Mouse (Mus musculus) myocyte (in vitro differentiated cells): Measurements from ENCODE around the gene Dhx15.

Source experiments
- CEBPB ChIP-seq: IDR thresholded peaks from 2 replicates; pipeline ENCODE4 v1.6.1; 2011; ENCODE audit warnings: mild to moderate bottlenecking, moderate library complexity; ENCODE audit not compliant: poor library complexity, insufficient read depth, severe bottlenecking
- E2F4 ChIP-seq: IDR thresholded peaks from one replicate; pipeline ENCODE4 v1.6.1; 2011; ENCODE audit warnings: mild to moderate bottlenecking, control low read depth, moderate library complexity; ENCODE audit not compliant: insufficient read depth
- MAX ChIP-seq: IDR thresholded peaks from one replicate; pipeline ENCODE4 v1.6.1; 2011; ENCODE audit warnings: low read depth, mild to moderate bottlenecking, control low read depth
- MYOD1 ChIP-seq, 3 experiments: IDR thresholded peaks; one replicate each; pipeline ENCODE4 v1.6.1; 2011; ENCODE audit warnings: control low read depth in 2 of 3, low read depth in 2 of 3, mild to moderate bottlenecking in 2 of 3, moderate library complexity in 1 of 3; ENCODE audit not compliant: insufficient read length in 2 of 3, control insufficient read depth in 1 of 3
- MYOG ChIP-seq, 3 experiments: IDR thresholded peaks; one replicate each; pipeline ENCODE4 v1.6.1; 2011; ENCODE audit warnings: control low read depth in 2 of 3, low read depth in 2 of 3, mild to moderate bottlenecking in 2 of 3; ENCODE audit not compliant: insufficient read length in 2 of 3, control insufficient read depth in 1 of 3, insufficient read depth in 1 of 3
- POLR2A ChIP-seq: IDR thresholded peaks from one replicate; pipeline ENCODE4 v1.6.1; 2011; ENCODE audit warnings: low read depth, mild to moderate bottlenecking, control low read depth, moderate library complexity; ENCODE audit not compliant: insufficient read length
- POLR2AphosphoS2 ChIP-seq: IDR thresholded peaks from one replicate; pipeline ENCODE4 v1.6.1; 2011; ENCODE audit warnings: low read depth, control low read depth; ENCODE audit not compliant: insufficient read length
- REST ChIP-seq: IDR thresholded peaks from one replicate; pipeline ENCODE4 v1.6.1; 2011; ENCODE audit warnings: mild to moderate bottlenecking, control low read depth, moderate library complexity; ENCODE audit not compliant: insufficient read depth, insufficient read length
- SRF ChIP-seq: IDR thresholded peaks from one replicate; pipeline ENCODE4 v1.6.1; 2011; ENCODE audit warnings: low read depth; ENCODE audit not compliant: control insufficient read depth, insufficient read length
- TCF12 ChIP-seq: IDR thresholded peaks from one replicate; pipeline ENCODE4 v1.6.1; 2011; ENCODE audit warnings: mild to moderate bottlenecking, control low read depth; ENCODE audit not compliant: poor library complexity, insufficient read depth, severe bottlenecking
- TCF3 ChIP-seq: IDR thresholded peaks from one replicate; pipeline ENCODE4 v1.6.1; 2011; ENCODE audit warnings: low read depth, control low read depth; ENCODE audit not compliant: insufficient read length
- USF1 ChIP-seq: IDR thresholded peaks from one replicate; pipeline ENCODE4 v1.6.1; 2011; ENCODE audit warnings: low read depth, mild to moderate bottlenecking, control low read depth, moderate library complexity

DNA sequence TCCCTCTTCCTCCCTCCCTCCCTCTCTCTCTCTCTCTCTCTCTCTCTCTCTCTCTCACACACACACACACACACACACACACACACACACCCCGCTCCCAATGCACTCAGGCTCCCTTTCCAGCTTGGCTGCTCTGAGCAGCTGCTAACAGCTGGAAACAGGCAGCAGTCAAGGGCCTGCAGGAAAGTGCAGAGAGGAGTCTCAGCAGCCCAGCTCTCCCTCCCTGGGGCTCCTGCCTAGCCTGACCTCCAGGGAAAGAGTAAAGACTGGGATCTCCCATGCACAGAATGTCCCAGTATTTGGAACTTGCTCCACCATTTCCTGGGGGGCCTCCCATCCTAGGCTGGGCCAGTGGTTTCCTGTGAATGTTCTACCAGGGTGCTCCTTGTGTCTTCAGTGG, 59.8 kb downstream of the Dhx15 start:
- no peak for TF ChIP-seq MYOG (IDR thresholded peaks at IDR 0.05; ENCODE audit: control insufficient read depth in 1 of 3, insufficient read depth in 1 of 3, insufficient read length in 2 of 3, low read depth in 2 of 3)
- no peak for TF ChIP-seq SRF
- no peak for TF ChIP-seq POLR2A
- TF ChIP-seq MAX: no peak
- no peak for TF ChIP-seq E2F4
- TF ChIP-seq MYOD1 (IDR thresholded peaks at IDR 0.05; ENCODE audit: control insufficient read depth in 1 of 3, insufficient read length in 2 of 3, low read depth in 2 of 3): no peak
- no peak for TF ChIP-seq CEBPB
- no peak for TF ChIP-seq POLR2AphosphoS2
- TF ChIP-seq REST: no peak
- TF ChIP-seq TCF12: no peak
- TF ChIP-seq USF1: no peak
- no peak for TF ChIP-seq TCF3
